Mouse (Mus musculus) embryonic facial prominence, embryonic 12.5 days (tissue): ENCODE data around the gene Cdc40. TPM values are rescaled to one million over a fixed set of nuclear protein-coding genes. Genes with fewer than 3 reads are reported as not detected.

ENCODE experiments used
- ATAC-seq: fragments of 200-750 bp; cut with Nextera tagmentation; 2 replicates; pipeline ENCODE4 v1.8.0; 2017; ENCODE audit not compliant: insufficient number of reproducible peaks, insufficient read depth, low FRiP score, low TSS enrichment
- H3K27ac ChIP-seq: fragments of 300-500 bp; sonication (generic); 2 replicates; pipeline ENCODE4 v1.5.1; 2016; ENCODE audit warnings: mild to moderate bottlenecking
- H3K27me3 ChIP-seq: fragments of 300-500 bp; sonication (generic); 2 replicates; pipeline ENCODE4 v1.6.1; 2016; ENCODE audit warnings: mild to moderate bottlenecking, moderate library complexity
- H3K36me3 ChIP-seq: fragments of 300-500 bp; sonication (generic); 2 replicates; pipeline ENCODE4 v1.6.1; 2016; ENCODE audit warnings: mild to moderate bottlenecking
- H3K4me1 ChIP-seq: fragments of 300-500 bp; sonication (generic); 2 replicates; pipeline ENCODE4 v1.6.1; 2016
- H3K4me2 ChIP-seq: fragments of 300-500 bp; sonication (generic); replicated peaks from 2 replicates; pipeline ENCODE4 v1.6.1; 2016; ENCODE audit warnings: mild to moderate bottlenecking, moderate library complexity
- H3K4me3 ChIP-seq: fragments of 300-500 bp; sonication (generic); 2 replicates; pipeline ENCODE4 v1.5.1; 2016; ENCODE audit warnings: mild to moderate bottlenecking
- H3K9ac ChIP-seq: fragments of 300-500 bp; sonication (generic); 2 replicates; pipeline ENCODE4 v1.6.1; 2016; ENCODE audit warnings: mild to moderate bottlenecking, moderate library complexity
- H3K9me3 ChIP-seq: fragments of 300-500 bp; sonication (generic); 2 replicates; pipeline ENCODE4 v1.6.1; 2016; ENCODE audit warnings: mild to moderate bottlenecking, moderate library complexity
- WGBS: fragments of 180-500 bp; shearing (Covaris S2); methylation state at CpG from one replicate; pipeline ENCODE4 v1.1.7; 2016; 5-methylcytosine and 5-hydroxymethylcytosine counted together
- polyA plus RNA-seq: library from polyadenylated mRNA; unstranded; fragments of >200 nt; fragmentation: Nextera tagmentation; extraction: Ambion mirVana; gene quantifications from 2 replicates; pipeline ENCODE4 v1.2.1, GENCODE M21; 2016

The Cdc40 gene
- polyA plus RNA-seq, 1 experiment from 2014 or later = 40.2 TPM

DNA sequence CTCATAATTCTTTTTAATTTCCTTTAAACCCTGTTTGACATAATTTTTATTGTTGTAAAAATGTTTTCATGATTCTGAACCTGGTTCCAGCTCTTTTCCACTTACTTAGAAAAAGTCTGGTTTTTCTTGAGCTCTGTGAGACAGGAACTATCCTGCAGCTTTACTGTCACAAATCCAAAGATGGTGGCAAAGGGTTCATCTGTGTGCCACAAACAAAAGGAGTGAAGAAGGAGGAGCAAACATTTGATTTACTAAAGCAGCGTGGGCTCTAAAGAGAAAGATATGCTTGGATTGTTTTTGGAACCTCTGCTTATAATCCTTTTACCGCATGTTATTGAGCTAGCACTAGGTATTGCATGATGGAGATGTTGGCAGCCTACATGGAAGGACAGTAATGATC, 4.2 kb upstream of the Cdc40 start:
- Histone ChIP-seq H3K27me3 (no peaks in the 10 kb centered on the region), H3K4me3 (no peak overlapping the region), H3K27ac (no peak overlapping the region), H3K36me3 (no peaks in the 10 kb centered on the region), H3K4me2 (no peak overlapping the region), H3K9me3 (no peaks in the 10 kb centered on the region), H3K4me1 (no peaks in the 10 kb centered on the region), H3K9ac (no peak overlapping the region)
- no peak for ATAC-seq
- WGBS = 86% methylated on average over 2 of the region's 2 CpGs

DNA sequence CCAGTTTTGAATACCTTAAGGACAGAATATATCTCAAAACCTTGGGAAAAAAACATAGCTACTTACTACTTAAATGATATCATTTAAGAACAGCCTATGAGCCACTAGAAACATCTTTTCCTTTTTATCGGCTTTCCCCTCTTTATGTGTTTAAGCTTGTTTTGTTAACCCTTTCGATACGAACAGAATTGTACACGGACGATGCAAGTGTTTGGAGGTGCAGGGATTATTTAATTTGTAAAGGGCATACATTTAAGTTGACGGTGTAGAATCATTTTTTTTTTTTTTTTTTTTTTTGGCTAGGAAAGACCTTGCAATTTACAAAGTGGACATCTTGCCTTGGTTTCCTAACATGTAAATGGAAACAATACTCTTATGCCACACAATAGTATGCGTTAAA, 2.3 kb upstream of the Cdc40 start:
- Histone ChIP-seq H3K27me3 (no peaks in the 10 kb centered on the region), H3K27ac (no peak overlapping the region), H3K4me3 (no peak overlapping the region), H3K36me3 (no peaks in the 10 kb centered on the region), H3K4me2 (no peak overlapping the region), H3K4me1 (peaks cover 13% of the 10 kb centered on the region), H3K9me3 (no peaks in the 10 kb centered on the region), H3K9ac (no peak overlapping the region)
- WGBS = 63% methylated on average over 7 of the region's 7 CpGs
- no peak for ATAC-seq

DNA sequence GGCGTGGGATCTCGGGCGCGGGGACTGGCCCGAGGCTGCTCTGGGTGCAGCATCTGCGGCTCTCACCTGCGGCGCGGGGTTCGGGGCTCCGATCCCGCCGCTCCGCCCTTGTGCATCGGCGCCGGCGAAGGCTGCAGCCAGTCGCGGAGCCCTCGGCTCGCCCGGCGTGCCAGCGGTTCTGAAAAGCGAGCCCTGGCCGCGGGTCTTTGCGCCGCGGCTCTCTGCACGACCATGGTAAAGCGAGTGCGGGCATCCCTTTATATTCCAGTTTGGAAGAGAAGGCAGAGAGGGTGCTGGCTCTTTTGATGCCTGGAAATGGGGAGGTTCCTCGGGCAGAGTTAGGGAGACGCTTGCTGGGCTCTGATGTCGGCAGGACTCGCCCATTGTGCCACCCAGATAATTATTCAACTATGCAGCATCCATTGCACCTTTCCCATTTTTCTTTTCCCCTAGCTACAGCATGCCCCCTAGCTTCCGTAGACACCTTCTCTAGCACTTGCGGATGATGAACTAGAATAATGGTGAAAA, 1.2 kb upstream of the Cdc40 start:
- ATAC-seq = no peak; the same call in 1 of the 2 replicates
- Histone ChIP-seq H3K9me3 (no peaks in the 10 kb centered on the region), H3K36me3 (no peaks in the 10 kb centered on the region), H3K4me2 (peak overlapping the region; percentile 64), H3K4me3 (peak overlapping the region; percentile 78), H3K27ac (peak overlapping the region; percentile 96), H3K27me3 (no peaks in the 10 kb centered on the region), H3K4me1 (peaks cover 16% of the 10 kb centered on the region), H3K9ac (peak overlapping the region; percentile 90)
- WGBS = under 1% methylated on average over 40 of the region's 40 CpGs

DNA sequence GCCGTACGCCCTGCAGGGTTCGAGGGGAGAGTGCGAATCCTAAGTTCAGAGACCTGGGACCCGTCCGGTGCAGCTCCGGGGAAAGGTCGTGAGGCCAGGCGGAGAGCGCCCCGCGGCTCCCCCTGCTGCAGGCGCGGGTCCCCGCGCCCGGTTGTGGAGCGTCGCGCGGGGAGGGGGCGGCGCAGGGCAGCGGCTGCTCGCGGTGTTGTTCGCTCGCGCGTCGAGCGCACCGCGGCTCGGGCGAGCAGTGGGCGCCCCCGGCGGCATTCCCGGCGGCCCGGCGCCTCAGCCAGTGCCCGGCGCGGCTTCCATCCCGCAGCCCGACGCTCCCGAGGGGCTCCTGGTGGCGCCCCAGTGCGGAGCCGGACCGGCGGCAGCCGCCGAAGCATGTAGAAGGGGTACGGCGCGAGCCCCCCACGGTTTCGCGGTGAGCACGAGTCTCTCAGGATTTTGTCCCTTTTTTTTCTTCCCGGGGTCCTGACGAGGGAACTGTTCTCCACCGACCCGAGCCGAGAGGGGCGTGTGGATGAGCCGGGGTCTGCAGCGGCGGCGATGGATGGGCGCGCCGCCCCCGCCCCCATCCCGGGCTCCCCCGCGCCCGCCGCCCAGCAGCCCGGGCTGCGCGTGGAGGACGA, 650 bp upstream of the Cdc40 start:
- Histone ChIP-seq H3K9me3 (no peaks in the 10 kb centered on the region), H3K36me3 (no peaks in the 10 kb centered on the region), H3K4me3 (peak overlapping the region; percentile 78), H3K4me1 (peaks cover 16% of the 10 kb centered on the region), H3K9ac (peak overlapping the region; percentile 90), H3K27ac (peak overlapping the region; percentile 96), H3K4me2 (peak overlapping the region; percentile 64), H3K27me3 (no peaks in the 10 kb centered on the region)
- WGBS = 0% methylated on average over 77 of the region's 87 CpGs
- peak; percentile 82 for ATAC-seq

DNA sequence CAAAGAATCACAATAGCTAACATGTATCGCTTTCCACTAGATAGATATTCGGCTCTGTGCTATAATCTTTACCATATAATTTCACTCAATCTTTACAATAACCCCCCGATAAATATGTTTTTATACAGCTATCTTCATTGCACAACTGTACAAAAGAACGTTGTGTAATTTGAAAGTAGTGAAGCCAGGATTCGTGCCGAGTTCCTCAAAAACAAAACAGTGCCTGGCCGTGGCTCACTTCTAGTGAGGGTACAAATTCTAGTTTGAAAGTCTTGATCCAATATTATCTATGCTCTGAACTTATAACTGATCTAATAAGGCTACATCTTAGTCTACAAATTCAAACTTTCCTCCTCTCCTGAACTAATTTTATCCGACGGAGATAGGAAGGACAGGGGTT, 778 bp downstream of the Cdc40 start:
- Histone ChIP-seq H3K36me3 (no peaks in the 10 kb centered on the region), H3K27me3 (no peaks in the 10 kb centered on the region), H3K9ac (peak overlapping the region; percentile 71), H3K9me3 (no peaks in the 10 kb centered on the region), H3K4me3 (peak overlapping the region; percentile 78), H3K27ac (peak overlapping the region; percentile 51), H3K4me1 (peaks cover 16% of the 10 kb centered on the region), H3K4me2 (peak overlapping the region; percentile 57)
- no peak for ATAC-seq
- WGBS = 15% methylated on average over 9 of the region's 9 CpGs

- Histone ChIP-seq H3K27me3 (no peaks in the 10 kb centered on the region), H3K36me3 (no peaks in the 10 kb centered on the region), H3K4me1 (peaks cover 16% of the 10 kb centered on the region), H3K9ac (no peak overlapping the region), H3K4me2 (peak overlapping the region; percentile 57; the same call in 1 of the 2 replicates), H3K9me3 (no peaks in the 10 kb centered on the region), H3K27ac (no peak overlapping the region), H3K4me3 (no peak overlapping the region)
- WGBS = 74% methylated on average over 3 of the region's 3 CpGs
- ATAC-seq = no peak
Measured at GRCm38 (mm10) chr10:40881236-40881635, 1.9 kb downstream of the Cdc40 start.

GRCm38 (mm10) chr10:40879969-40880368, 3.1 kb downstream of the Cdc40 start:
- ATAC-seq = no peak
- Histone ChIP-seq H3K27me3 (no peaks in the 10 kb centered on the region), H3K9ac (no peak overlapping the region), H3K27ac (no peak overlapping the region), H3K9me3 (no peaks in the 10 kb centered on the region), H3K4me1 (peaks cover 16% of the 10 kb centered on the region), H3K4me3 (no peak overlapping the region), H3K36me3 (no peaks in the 10 kb centered on the region), H3K4me2 (no peak overlapping the region)
- 77% methylated on average over 9 of the region's 9 CpGs for WGBS

DNA sequence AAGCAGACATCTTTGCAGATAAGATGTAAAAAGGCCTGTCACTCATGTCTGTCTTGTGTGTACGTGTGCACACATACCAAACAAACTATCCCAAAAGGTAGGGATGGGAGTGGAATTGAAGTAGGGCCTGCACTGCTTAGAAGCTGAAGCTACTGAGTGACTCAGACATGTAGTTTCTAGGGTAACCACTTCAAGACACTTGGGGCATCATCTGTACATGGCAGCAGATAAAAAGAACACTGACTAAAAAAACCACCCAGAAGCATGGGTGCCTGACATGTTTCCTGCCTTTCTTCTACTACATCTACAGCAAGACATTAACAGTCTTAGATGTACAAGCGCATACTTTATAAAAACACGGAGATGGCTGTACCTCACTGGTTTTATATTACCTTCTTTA, 4.9 kb downstream of the Cdc40 start:
- Histone ChIP-seq H3K27ac (no peak overlapping the region), H3K9ac (no peak overlapping the region), H3K27me3 (no peaks in the 10 kb centered on the region), H3K4me1 (peaks cover 16% of the 10 kb centered on the region), H3K36me3 (no peaks in the 10 kb centered on the region), H3K4me2 (no peak overlapping the region), H3K9me3 (no peaks in the 10 kb centered on the region), H3K4me3 (no peak overlapping the region)
- ATAC-seq = no peak
- 89% methylated on average over 3 of the region's 3 CpGs for WGBS

- H3K4me3 ChIP-seq = no peak overlapping the region
- WGBS = 89% methylated on average over 2 of the region's 2 CpGs
- ATAC-seq = no peak
Measured at GRCm38 (mm10) chr10:40872052-40872451, 11.1 kb downstream of the Cdc40 start.

DNA sequence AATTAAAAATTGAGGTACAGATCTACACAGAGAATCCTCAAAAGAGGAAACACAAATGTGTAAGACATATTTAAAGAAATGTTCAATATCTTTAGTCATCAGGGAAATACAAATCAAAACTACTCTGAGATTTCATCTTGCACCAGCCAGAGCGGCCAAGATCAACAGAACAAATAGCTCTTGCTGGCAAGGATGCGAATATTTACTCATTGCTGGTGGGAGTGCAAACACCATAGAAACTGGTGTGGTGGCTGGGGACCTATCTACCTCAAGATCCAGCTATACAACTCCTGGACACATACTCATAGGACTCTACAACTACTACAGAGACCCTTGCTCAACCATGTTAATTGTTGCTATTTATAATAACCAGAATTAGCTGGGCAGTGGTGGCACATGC, 11.8 kb downstream of the Cdc40 start:
- no peaks in the 10 kb centered on the region for H3K27me3 ChIP-seq
- no peaks in the 10 kb centered on the region for H3K4me1 ChIP-seq
- H3K4me2 ChIP-seq = no peak overlapping the region
- H3K36me3 ChIP-seq = no peaks in the 10 kb centered on the region
- no peaks in the 10 kb centered on the region for H3K9me3 ChIP-seq
- WGBS = 91% methylated on average over 2 of the region's 2 CpGs
- H3K9ac ChIP-seq = no peak overlapping the region
- H3K4me3 ChIP-seq = no peak overlapping the region
- H3K27ac ChIP-seq = no peak overlapping the region
- ATAC-seq = no peak

More at GRCm38 (mm10) chr10:40872052-40872451, 11.1 kb downstream of the Cdc40 start:
- Histone ChIP-seq H3K4me1 (no peaks in the 10 kb centered on the region), H3K9me3 (no peaks in the 10 kb centered on the region), H3K4me2 (no peak overlapping the region), H3K9ac (no peak overlapping the region), H3K27me3 (no peaks in the 10 kb centered on the region), H3K36me3 (no peaks in the 10 kb centered on the region), H3K27ac (no peak overlapping the region)

- no peak for ATAC-seq
- H3K27ac ChIP-seq = no peak overlapping the region
- peaks cover 6% of the 10 kb centered on the region for H3K36me3 ChIP-seq
- no peak overlapping the region for H3K4me3 ChIP-seq
- peaks cover 3% of the 10 kb centered on the region; the same call in 1 of the 2 replicates for H3K9me3 ChIP-seq
- H3K9ac ChIP-seq = no peak overlapping the region
- no peak overlapping the region for H3K4me2 ChIP-seq
- whole genome bisulfite sequencing = 100% methylated on average over 2 of the region's 2 CpGs
- no peaks in the 10 kb centered on the region for H3K4me1 ChIP-seq
- H3K27me3 ChIP-seq = no peaks in the 10 kb centered on the region
Measured at GRCm38 (mm10) chr10:40868081-40868480, 15.0 kb downstream of the Cdc40 start.

GRCm38 (mm10) chr10:40857599-40857998, 25.5 kb downstream of the Cdc40 start:
- WGBS = 85% methylated on average over 8 of the region's 8 CpGs
- Histone ChIP-seq H3K4me3 (no peak overlapping the region), H3K36me3 (no peaks in the 10 kb centered on the region; the same call in 1 of the 2 replicates), H3K27me3 (no peaks in the 10 kb centered on the region), H3K9ac (no peak overlapping the region), H3K9me3 (no peaks in the 10 kb centered on the region), H3K4me2 (no peak overlapping the region), H3K27ac (no peak overlapping the region), H3K4me1 (no peaks in the 10 kb centered on the region)
- no peak for ATAC-seq
